In the genomic region with DNA sequence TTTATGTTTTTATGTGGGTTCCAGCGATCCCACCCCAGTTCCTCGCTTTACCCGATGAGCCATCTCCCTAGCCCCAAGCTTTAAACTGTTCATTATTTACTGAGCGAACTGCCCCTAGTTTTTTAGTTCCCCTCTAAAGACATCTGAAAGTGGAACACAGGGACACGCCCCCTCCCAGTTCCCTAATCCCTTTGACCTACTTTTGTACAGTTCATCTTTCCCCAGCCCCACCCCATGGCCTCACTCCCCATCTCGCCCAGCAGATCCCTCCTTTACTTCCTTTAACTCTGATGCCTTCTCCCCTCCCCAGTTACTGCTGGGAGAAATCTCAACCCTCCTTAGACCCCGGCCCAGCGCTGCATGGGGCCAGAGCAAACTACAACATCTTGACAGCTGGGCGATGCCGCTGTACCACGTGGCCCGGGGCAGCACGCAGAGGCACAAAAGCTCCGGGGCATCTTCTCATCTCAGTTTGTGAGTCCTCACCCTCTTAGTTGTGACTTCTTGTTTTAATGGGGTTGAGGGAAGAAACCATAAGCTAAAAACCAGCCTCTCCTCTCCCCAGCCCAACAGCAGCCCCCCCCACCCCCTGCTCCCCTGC, we compare ENCODE assay signal across 13 mouse cellular contexts. TPM values are rescaled to one million over a fixed set of nuclear protein-coding genes. Genes with fewer than 3 reads are reported as not detected.
DNase-seq lines count a peak whose midpoint lies in the region; ATAC-seq and TF ChIP-seq lines count a peak whose summit lies in the region.
"Had no signal": no experiment of that assay in that cellular context is flagged by ENCODE, and none has a peak within 500 bp of the region (broad histone marks: within the 10 kb centered on the region; RNA-seq: fewer than 3 reads in every experiment).

No protein-coding gene starts in this region.

- H3K9ac ChIP-seq in liver, embryonic 15.5 days: no peak overlapping the region
- no peak overlapping the region for H3K9ac ChIP-seq in hindbrain, embryonic 13.5 days
- H3K9ac ChIP-seq: heart, embryonic 15.5 days; midbrain, embryonic 13.5 days had no signal

- no peaks in the 10 kb centered on the region for H3K4me1 ChIP-seq in lung, adult 2 months (ENCODE audit: control insufficient read depth, insufficient read depth, low read length)
- no peaks in the 10 kb centered on the region for H3K4me1 ChIP-seq in brown adipose tissue, adult 24 weeks (ENCODE audit: control insufficient read depth, insufficient read depth, insufficient read length, low read length)
- H3K4me1 ChIP-seq in liver, embryonic 15.5 days (replicated peaks): peaks cover 24% of the 10 kb centered on the region
- peaks cover 25% of the 10 kb centered on the region for H3K4me1 ChIP-seq in small intestine, adult 2 months (ENCODE audit: control insufficient read depth, insufficient read depth, insufficient read length, low read length)
- peaks cover 7% of the 10 kb centered on the region for H3K4me1 ChIP-seq in hindbrain, embryonic 13.5 days (replicated peaks)
- H3K4me1 ChIP-seq: heart, embryonic 15.5 days had no signal

- no peak overlapping the region for H3K4me3 ChIP-seq in lung, adult 2 months (replicated peaks; ENCODE audit: extremely low read depth, low read depth, low read length)
- H3K4me3 ChIP-seq in brown adipose tissue, adult 24 weeks (ENCODE audit: insufficient read depth, low read depth, low read length): 0 out of 2 replicates have a peak overlapping the region, but pooled peaks have one; percentile 26
- H3K4me3 ChIP-seq in liver, embryonic 15.5 days (replicated peaks): no peak overlapping the region
- peak overlapping the region; percentile 33 for H3K4me3 ChIP-seq in small intestine, adult 2 months (ENCODE audit: low read depth, low read length)
- no peak overlapping the region for H3K4me3 ChIP-seq in hindbrain, embryonic 13.5 days
- H3K4me3 ChIP-seq: heart, embryonic 15.5 days; midbrain, embryonic 13.5 days had no signal

- no peak; the same call in 1 of the 2 replicates for ATAC-seq in liver, embryonic 15.5 days (ENCODE audit: insufficient read depth)
- ATAC-seq in hindbrain, embryonic 13.5 days (ENCODE audit: low FRiP score): no peak
- ATAC-seq: activated CD4-positive, CD25-positive, alpha-beta regulatory T cell, adult 4 months; midbrain, embryonic 13.5 days had no signal

- peak; percentile 49 for DNase-seq in lung, postnatal 10 days
- no peak for DNase-seq in lung, adult 2 months
- DNase-seq in frontal cortex, postnatal 25 days (ENCODE audit: low spot score in 2 of 2): no peak
- DNase-seq: cerebellum, postnatal 10 days; kidney, postnatal 14 days had no signal

- peak overlapping the region; percentile 30; the same call in 1 of the 2 replicates for H3K27ac ChIP-seq in brown adipose tissue, adult 24 weeks (replicated peaks; ENCODE audit: low read depth, low read length)
- H3K27ac ChIP-seq in liver, embryonic 15.5 days (replicated peaks): no peak overlapping the region; the same call in 1 of the 2 replicates
- 0 out of 2 replicates have a peak overlapping the region, but pooled peaks have one; percentile 38 for H3K27ac ChIP-seq in small intestine, adult 2 months (ENCODE audit: insufficient read depth, low read depth, low read length)
- H3K27ac ChIP-seq in hindbrain, embryonic 13.5 days: no peak overlapping the region
- H3K27ac ChIP-seq: heart, embryonic 15.5 days; midbrain, embryonic 13.5 days had no signal

- no peak for TF ChIP-seq CTCF in lung, adult 2 months (IDR thresholded peaks at IDR 0.05; ENCODE audit: insufficient read depth, low read length)
- no peak for TF ChIP-seq CTCF in small intestine, adult 2 months (IDR thresholded peaks at IDR 0.05; ENCODE audit: extremely low read depth, insufficient read length, insufficient replicate concordance, low read depth, low read length)

- no peaks in the 10 kb centered on the region for H3K9me3 ChIP-seq in liver, embryonic 15.5 days (replicated peaks)
- H3K9me3 ChIP-seq in hindbrain, embryonic 13.5 days: no peaks in the 10 kb centered on the region
- H3K9me3 ChIP-seq: heart, embryonic 15.5 days; midbrain, embryonic 13.5 days had no signal

- H3K27me3 ChIP-seq in liver, embryonic 15.5 days: no peaks in the 10 kb centered on the region; the same call in 1 of the 2 replicates
- H3K27me3 ChIP-seq in small intestine, adult 2 months (ENCODE audit: control insufficient read depth, insufficient read depth, low read length): no peaks in the 10 kb centered on the region
- H3K27me3 ChIP-seq in hindbrain, embryonic 13.5 days: peaks cover 19% of the 10 kb centered on the region
- H3K27me3 ChIP-seq: heart, embryonic 15.5 days had no signal

- no peak for TF ChIP-seq POLR2A in lung, adult 2 months (IDR thresholded peaks at IDR 0.05; ENCODE audit: borderline replicate concordance, extremely low read depth, low read depth, low read length)
- no peak for TF ChIP-seq POLR2A in small intestine, adult 2 months (IDR thresholded peaks at IDR 0.05; ENCODE audit: low read depth, low read length)

- H3K4me2 ChIP-seq in liver, embryonic 15.5 days: peak overlapping the region; percentile 15; the same call in 1 of the 2 replicates
- no peak overlapping the region for H3K4me2 ChIP-seq in hindbrain, embryonic 13.5 days
- H3K4me2 ChIP-seq: heart, embryonic 15.5 days; midbrain, embryonic 13.5 days had no signal

- WGBS in lung, adult 2 months: 47% methylated on average over 14 of the region's 14 CpGs
- 31% methylated on average over 14 of the region's 14 CpGs for WGBS in liver, embryonic 15.5 days (ENCODE audit: insufficient replicate concordance)
- 37% methylated on average over 14 of the region's 14 CpGs for WGBS in small intestine, adult 2 months
- WGBS in hindbrain, embryonic 13.5 days: 43% methylated on average over 14 of the region's 14 CpGs

- H3K36me3 ChIP-seq in liver, embryonic 15.5 days (replicated peaks): no peaks in the 10 kb centered on the region
- H3K36me3 ChIP-seq in small intestine, adult 2 months (ENCODE audit: control insufficient read depth, insufficient read depth, low read length): no peaks in the 10 kb centered on the region
- no peaks in the 10 kb centered on the region for H3K36me3 ChIP-seq in hindbrain, embryonic 13.5 days
- H3K36me3 ChIP-seq: heart, embryonic 15.5 days; midbrain, embryonic 13.5 days had no signal

RNA-seq across cellular contexts. Expression of a gene that starts 6.4 kb away (rescaled TPM):
- 95.0 and 148 TPM in 2 replicates for polyA plus RNA-seq in lung, adult 2 months (2012; rRNA removed)
- 20.5 and 22.4 TPM in 2 replicates for polyA plus RNA-seq in brown adipose tissue, adult 24 weeks (2012; ENCODE audit: insufficient read depth, insufficient read length, missing spikeins)
- 16.6 and 17.1 TPM in 2 replicates for polyA plus RNA-seq in liver, embryonic 15.5 days (2015; fragmentation: Nextera tagmentation; extraction: Ambion mirVana)
- polyA plus RNA-seq in small intestine, adult 2 months (2012; rRNA removed): 34.3 and 66.1 TPM in 2 replicates
- 90.8 and 91.6 TPM in 2 replicates for polyA plus RNA-seq in hindbrain, embryonic 13.5 days (2015; fragmentation: Nextera tagmentation; extraction: Ambion mirVana)

RNA-seq across cellular contexts. Expression of a gene that starts 35.8 kb away (rescaled TPM):
- 0.46 and 1.3 TPM in 2 replicates for polyA plus RNA-seq in lung, adult 2 months (2012; rRNA removed)
- not detected in 2 replicates for polyA plus RNA-seq in brown adipose tissue, adult 24 weeks (2012; ENCODE audit: insufficient read depth, insufficient read length, missing spikeins)
- 0.06 TPM in 1 of 2 replicates, not detected in the other for polyA plus RNA-seq in liver, embryonic 15.5 days (2015; fragmentation: Nextera tagmentation; extraction: Ambion mirVana)
- not detected in 2 replicates for polyA plus RNA-seq in small intestine, adult 2 months (2012; rRNA removed)
- polyA plus RNA-seq in hindbrain, embryonic 13.5 days (2015; fragmentation: Nextera tagmentation; extraction: Ambion mirVana): 8.1 and 9.3 TPM in 2 replicates
- polyA plus RNA-seq: activated CD4-positive, CD25-positive, alpha-beta regulatory T cell, adult 4 months; testis, adult 2 months had no signal

RNA-seq across cellular contexts. Expression of a gene that starts 45.0 kb away (rescaled TPM):
- polyA plus RNA-seq in lung, adult 2 months (2012; rRNA removed): 52.3 and 55.0 TPM in 2 replicates
- 12.3 and 12.6 TPM in 2 replicates for polyA plus RNA-seq in brown adipose tissue, adult 24 weeks (2012; ENCODE audit: insufficient read depth, insufficient read length, missing spikeins)
- polyA plus RNA-seq in liver, embryonic 15.5 days (2015; fragmentation: Nextera tagmentation; extraction: Ambion mirVana): 39.1 and 47.7 TPM in 2 replicates
- polyA plus RNA-seq in small intestine, adult 2 months (2012; rRNA removed): 103 and 171 TPM in 2 replicates
- 61.5 and 68.1 TPM in 2 replicates for polyA plus RNA-seq in hindbrain, embryonic 13.5 days (2015; fragmentation: Nextera tagmentation; extraction: Ambion mirVana)

RNA-seq across cellular contexts. Expression of a gene that starts 55.3 kb away (rescaled TPM):
- polyA plus RNA-seq in lung, adult 2 months (2012; rRNA removed): 2.6 and 3.5 TPM in 2 replicates
- polyA plus RNA-seq in brown adipose tissue, adult 24 weeks (2012; ENCODE audit: insufficient read depth, insufficient read length, missing spikeins): 0.67 and 0.83 TPM in 2 replicates
- polyA plus RNA-seq in liver, embryonic 15.5 days (2015; fragmentation: Nextera tagmentation; extraction: Ambion mirVana): 0.97 and 1.3 TPM in 2 replicates
- polyA plus RNA-seq in small intestine, adult 2 months (2012; rRNA removed): 0.34 and 0.35 TPM in 2 replicates
- 10.8 and 11.3 TPM in 2 replicates for polyA plus RNA-seq in hindbrain, embryonic 13.5 days (2015; fragmentation: Nextera tagmentation; extraction: Ambion mirVana)

Comparison
In these comparisons a context has a peak if more than half of its experiments do, and no peak if none do; other contexts are left out.
1. H3K4me3 ChIP-seq: peak in brown adipose tissue, adult 24 weeks (single experiment) and small intestine, adult 2 months (single experiment); none in lung, adult 2 months (single experiment), liver, embryonic 15.5 days (single experiment) and hindbrain, embryonic 13.5 days (single experiment).
2. H3K27ac ChIP-seq: peak in brown adipose tissue, adult 24 weeks (single experiment) and small intestine, adult 2 months (single experiment); none in liver, embryonic 15.5 days (single experiment) and hindbrain, embryonic 13.5 days (single experiment).